Mouse (Mus musculus) layer of hippocampus, adult 2 months (tissue): ENCODE measurements around the gene Rilpl1. TPM values are rescaled to one million over a fixed set of nuclear protein-coding genes. Genes with fewer than 3 reads are reported as not detected.
"Not testable (repeated sequence)": the region's sequence is repeated elsewhere in the genome, so short reads cannot be mapped to it uniquely, and the experiment has no call there.

Source experiments
- DNase-seq, 2 experiments: peaks; one replicate each; pipeline ENCODE4 v3.0.0; 2022; ENCODE audit warnings: low spot score in 2 of 2
- H3K27ac ChIP-seq: fragments of 200-600 bp; 2 replicates; pipeline ENCODE4 v1.8.1; 2022
- H3K4me3 ChIP-seq: fragments of 200-600 bp; 2 replicates; pipeline ENCODE4 v1.8.1; 2022; ENCODE audit warnings: mild to moderate bottlenecking
- CTCF ChIP-seq: fragments of 200-600 bp; conservative IDR thresholded peaks from 2 replicates; pipeline ENCODE4 v1.8.1; 2022; ENCODE audit warnings: antibody characterized with exemption, mild to moderate bottlenecking, moderate library complexity
- long read RNA-seq, 2 experiments: library from polyadenylated mRNA; stranded (forward); transcript quantifications; one replicate each; pipeline ENCODE4 v2.0.0; 2021; ENCODE audit warnings: borderline mapping rate in 2 of 2
- total RNA-seq, 2 experiments: library from RNA; stranded (reverse); gene quantifications; 2 replicates each; pipeline ENCODE4 v1.2.3; 2021

Rilpl1 gene
- 10 to 100 TPM; 69.1 to 78.2 TPM for total RNA-seq
- long read RNA-seq, experiment 1, transcript Rilpl1-201 (7 exons, 2,249 nt) = major isoform, 71 of 87 reads
- long read RNA-seq, experiment 1, partial matches to known transcripts = 7 of 87 reads
- long read RNA-seq, experiment 1, other reads (novel, unspliced or antisense) = 9 of 87 reads
- long read RNA-seq, experiment 2, transcript Rilpl1-201 (7 exons, 2,249 nt) = major isoform, 86 of 102 reads
- long read RNA-seq, experiment 2, partial matches to known transcripts = 4 of 102 reads
- long read RNA-seq, experiment 2, other reads (novel, unspliced or antisense) = 11 of 102 reads

DNA sequence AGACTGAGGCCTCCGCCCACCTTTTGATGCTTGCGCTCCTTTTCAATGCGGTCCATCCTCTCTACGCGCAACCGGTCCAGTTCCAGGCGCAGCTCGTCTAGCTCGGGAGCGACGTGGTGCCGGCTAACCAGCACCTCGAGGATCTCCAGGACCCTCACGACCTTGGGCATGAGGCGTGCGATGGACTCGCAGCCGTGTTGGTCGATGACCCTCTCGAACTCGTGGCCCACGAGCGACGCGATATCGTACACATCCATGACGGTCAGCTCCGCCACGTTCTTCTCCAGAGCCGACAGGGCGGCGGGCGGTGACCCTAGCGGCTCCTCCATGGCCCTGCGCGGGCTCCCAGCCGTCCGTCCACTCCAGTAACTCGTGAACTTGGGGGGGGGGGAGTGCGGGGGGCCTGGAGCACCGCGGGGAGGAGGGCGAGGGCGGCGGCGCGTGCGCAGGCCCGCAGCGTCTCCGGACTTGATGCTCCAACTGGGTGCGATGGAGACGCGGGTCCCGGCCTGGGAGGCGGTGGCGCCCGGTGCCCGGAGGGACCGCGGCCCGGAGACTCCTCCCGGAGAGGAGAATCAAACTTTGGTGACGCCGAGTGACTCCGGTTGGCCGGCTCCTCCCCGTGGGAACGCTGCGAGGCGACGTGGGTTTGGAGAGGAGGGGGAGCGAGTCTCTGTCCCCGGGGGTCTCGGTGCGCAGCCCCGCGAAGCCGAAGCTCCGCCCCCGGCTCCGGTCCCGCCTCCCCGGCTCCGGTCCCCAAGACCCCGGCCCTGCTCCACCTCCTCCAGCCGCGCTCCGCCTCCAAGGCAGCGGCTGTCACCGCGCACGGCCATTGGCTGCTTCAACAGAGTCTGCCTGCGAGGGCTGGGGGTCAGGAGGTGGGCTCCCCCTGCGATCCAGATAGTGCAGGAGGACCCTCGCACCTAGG lies at the start of gene Rilpl1:
Gene Rilpl1, minus strand, starts transcription at position 737 of the 928 bp plus-strand sequence.
- no peak for TF ChIP-seq CTCF
- DNase-seq = peak; percentile 72 to 80
- peak within 1 kb of the TSS; percentile 96 for H3K27ac ChIP-seq
- H3K4me3 ChIP-seq = peak within 1 kb of the TSS; percentile 69

DNA sequence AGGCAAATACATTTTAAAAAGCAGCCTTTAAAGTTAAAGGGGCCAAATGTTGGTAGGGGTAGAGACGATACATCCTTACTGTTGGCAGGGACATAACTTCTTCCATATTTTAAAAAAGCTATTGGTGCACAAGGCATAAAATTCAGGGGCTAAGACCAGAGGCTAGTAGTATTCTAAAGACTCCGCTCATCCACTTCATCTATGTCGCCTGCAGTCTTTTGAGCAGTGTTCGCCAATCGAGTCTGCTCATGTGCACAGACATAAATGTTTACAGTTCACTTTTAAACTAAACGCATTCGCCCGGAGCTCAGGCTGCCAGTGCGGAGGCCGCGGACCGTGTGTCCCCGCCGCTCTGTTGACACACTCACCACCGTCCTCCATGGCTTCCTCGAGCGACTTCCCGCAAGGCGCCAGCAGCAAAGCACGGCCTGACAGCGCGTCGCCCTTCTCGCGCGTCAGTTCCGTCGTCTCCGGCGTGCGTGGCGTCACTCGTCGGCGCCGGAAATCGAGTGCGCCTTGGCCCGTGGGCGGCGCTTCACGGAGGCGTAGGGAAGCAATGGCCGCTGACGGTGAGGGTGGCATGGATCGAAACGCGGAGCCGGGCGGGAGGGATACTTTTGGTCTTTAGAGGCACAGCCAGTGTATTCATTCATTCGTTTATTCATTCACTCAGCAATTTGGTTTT lies 47.6 kb upstream of the Rilpl1 start, which contains the start of the genes Eif2b1 and Gtf2h3:
Gene Eif2b1, minus strand, starts transcription at position 499 of the 685 bp plus-strand sequence.
Gene Gtf2h3, plus strand, starts transcription at position 508 of the 685 bp plus-strand sequence.
- Histone ChIP-seq H3K4me3 (peak within 1 kb of the TSS; percentile 83), H3K27ac (peak within 1 kb of the TSS; percentile 90)
- peak; percentile 93 to 96 for DNase-seq
- no peak for TF ChIP-seq CTCF

DNA sequence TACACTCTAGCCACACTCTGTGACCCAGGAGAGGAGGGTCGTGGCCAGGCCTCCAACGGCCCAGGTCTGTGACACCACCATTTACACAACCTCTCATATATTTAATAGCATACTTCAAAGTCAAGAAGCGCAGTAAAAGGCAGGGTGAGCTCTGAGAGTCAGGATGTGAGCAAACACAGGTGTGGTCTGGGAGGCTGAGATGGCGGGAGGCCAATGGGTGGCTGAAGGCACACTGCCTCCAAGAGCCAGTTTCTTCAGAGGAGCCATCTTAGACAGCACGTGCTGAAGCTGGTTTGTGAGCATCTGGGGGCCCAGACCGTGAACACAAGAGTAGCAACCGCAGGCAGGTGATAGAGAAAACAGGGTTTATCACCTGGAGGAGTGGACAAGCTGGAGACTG lies 44.3 kb upstream of the Rilpl1 start:
- Histone ChIP-seq H3K4me3 (no peak overlapping the region), H3K27ac (no peak overlapping the region)
- DNase-seq = no peak
- TF ChIP-seq CTCF = no peak

DNA sequence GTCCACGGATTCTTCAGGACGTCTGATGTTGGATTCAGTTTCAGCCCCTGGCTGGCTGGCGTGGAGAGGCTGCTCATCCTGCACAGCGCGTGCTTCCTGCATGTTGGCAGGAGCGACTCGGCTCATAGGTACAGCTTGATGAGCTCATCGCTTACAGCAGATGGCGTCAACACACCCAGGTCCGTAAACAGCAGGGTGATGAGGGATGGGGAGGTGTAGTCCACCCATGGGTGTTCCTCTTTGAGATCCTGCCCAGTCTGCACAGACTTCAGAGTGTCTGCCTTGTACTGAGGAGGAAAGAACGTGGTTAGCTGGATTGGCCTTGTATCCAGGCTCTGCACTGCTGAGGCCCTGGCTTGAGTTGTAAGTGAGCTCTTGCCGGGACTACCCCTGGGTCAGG lies 39.9 kb upstream of the Rilpl1 start:
- Histone ChIP-seq H3K4me3 (no peak overlapping the region), H3K27ac (peak overlapping the region; percentile 75)
- peak; percentile 67 to 83 for DNase-seq
- TF ChIP-seq CTCF = no peak

DNA sequence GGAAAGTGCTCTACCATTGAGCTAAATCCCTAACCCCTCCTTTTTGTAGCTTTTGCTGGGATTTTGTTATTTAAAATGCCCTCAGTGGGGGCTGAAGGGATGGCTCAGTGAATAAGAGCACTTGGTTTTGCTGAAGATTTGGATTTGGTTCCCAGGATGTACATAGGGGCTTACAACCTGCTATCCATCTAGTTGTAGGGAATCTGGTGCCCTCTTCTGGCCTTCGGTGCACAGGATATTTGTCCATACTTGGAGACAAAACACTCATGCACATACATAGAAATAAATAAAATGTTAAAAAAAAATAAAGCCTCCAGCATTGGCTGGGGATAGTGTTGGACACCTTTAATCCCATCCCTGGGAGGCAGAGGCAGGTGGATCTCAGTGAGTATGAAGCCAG lies 24.0 kb upstream of the Rilpl1 start:
- no peak overlapping the region for H3K27ac ChIP-seq
- no peak for DNase-seq
- no peak overlapping the region for H3K4me3 ChIP-seq
- TF ChIP-seq CTCF = peak; percentile 71

DNA sequence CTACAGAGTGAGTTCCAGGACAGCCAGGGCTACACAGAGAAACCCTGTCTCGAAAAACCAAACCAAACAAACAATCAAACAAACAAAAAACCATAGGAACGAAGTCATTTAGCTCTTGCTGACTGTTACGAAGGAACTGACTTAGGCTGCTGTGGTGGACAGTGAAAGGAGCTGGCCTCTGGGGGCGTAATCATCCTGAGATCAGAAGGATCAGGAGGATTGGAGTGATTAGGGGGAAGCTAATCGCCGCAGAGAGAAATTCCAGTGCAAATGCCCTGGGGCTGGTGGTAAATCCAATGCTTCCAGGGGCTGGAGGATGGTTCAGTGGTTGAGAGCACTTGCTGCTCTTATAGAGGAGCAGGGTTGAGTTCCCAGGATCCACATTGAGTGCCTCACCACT lies 22.4 kb upstream of the Rilpl1 start:
- TF ChIP-seq CTCF = no peak
- Histone ChIP-seq H3K27ac (no peak overlapping the region), H3K4me3 (peak overlapping the region; percentile 87)
- DNase-seq = no peak

DNA sequence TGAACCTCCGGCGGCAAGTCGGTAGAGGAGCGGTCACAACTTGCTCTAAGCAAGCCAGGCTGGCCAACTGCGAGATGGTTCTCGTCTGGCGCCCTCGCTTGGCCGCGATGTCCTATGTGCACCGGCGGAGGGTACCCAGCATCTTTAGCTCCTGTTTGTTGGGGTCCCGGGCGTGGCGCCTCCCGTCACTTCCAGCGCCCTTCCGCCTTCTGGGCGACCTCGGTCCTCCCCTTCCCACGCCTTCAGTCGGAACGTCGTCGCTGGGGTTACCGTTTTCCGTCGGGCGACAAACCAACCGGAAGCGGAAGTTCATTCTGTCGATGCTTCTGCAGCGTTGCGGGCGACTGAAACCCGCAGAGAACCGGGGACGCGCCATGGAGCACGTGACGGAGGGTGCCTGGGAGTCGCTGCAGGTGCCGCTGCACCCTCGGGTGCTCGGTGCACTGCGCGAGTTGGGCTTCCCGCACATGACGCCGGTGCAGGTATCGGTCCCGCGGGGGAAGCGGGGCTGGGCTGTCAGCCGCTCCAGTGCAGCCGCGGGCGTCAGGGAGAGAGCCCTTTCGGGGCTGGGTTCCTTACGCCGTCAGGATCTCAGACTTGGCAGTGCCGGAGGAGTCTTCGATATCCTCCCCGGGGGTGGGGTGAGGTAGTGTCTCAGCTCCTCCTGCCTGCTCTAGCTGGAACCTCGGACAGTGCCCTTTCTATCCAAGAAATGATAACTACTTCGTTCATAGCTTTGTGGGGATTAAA lies 21.5 kb upstream of the Rilpl1 start, which contains the start of gene Ddx55:
Gene Ddx55, plus strand, starts transcription at position 307 of the 750 bp plus-strand sequence.
- TF ChIP-seq CTCF = peak; percentile 19; the same call in 1 of the 2 replicates
- Histone ChIP-seq H3K4me3 (peak within 1 kb of the TSS; percentile 87), H3K27ac (peak within 1 kb of the TSS; percentile 91)
- DNase-seq = peak; percentile 90 to 92

DNA sequence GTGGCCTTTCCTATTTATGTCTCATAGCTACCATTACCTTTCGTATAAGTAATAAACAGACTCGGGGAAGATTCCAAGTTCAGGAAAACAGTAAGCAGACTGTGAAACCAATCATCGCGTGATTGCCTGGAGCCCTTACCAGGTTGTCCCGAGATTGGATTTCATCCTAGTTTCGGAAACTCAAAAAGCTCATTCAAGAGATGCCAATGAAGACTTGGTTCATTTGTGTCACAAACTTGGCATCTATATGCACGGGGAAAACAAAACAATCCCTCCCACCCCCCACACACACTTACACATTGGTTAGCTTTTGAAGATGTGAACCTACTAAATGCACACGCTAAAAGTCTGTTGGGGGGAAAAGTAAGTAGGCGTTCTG lies 20.9 kb upstream of the Rilpl1 start:
- Histone ChIP-seq H3K27ac (peak overlapping the region; percentile 91), H3K4me3 (peak overlapping the region; percentile 87)
- DNase-seq = no peak
- TF ChIP-seq CTCF = no peak

DNA sequence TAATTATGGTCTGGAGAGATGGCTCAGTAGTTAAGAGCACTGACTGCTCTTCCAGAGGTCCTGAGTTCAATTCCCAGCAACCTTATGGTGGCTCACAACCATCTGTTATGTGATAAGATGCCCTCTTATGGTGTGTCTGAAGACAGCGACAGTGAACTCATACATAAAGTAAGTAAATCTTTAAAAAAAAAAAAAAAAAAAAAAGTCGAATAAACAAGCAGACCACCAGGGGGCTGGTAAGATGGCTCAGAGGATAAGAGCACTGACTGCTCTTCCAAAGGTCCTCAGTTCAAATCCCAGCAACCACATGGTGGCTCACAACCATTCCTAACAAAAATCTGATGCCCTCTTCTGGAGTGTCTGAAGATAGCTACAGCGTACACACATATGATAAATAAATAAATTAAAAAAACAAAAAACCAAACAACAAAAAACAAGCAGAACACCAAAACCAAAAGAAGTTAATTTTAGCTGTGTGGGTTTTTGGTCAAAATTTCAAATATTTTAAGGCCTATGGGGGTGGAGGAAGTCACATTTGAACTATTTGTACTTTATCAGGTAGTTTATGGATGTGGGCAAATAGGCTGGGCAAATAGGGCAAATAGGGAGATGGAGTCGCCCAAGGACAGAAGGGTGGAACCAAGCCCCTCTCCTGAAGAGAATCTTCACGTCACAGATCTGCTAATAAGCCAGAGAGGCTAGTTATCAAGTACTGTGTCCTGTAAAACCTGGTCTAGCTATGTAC lies 20.3 kb upstream of the Rilpl1 start:
- Histone ChIP-seq H3K27ac (peak overlapping the region; percentile 91; the same call in 1 of the 2 replicates), H3K4me3 (peak overlapping the region; percentile 87)
- TF ChIP-seq CTCF = peak; percentile 60
- not testable (repeated sequence) for DNase-seq

DNA sequence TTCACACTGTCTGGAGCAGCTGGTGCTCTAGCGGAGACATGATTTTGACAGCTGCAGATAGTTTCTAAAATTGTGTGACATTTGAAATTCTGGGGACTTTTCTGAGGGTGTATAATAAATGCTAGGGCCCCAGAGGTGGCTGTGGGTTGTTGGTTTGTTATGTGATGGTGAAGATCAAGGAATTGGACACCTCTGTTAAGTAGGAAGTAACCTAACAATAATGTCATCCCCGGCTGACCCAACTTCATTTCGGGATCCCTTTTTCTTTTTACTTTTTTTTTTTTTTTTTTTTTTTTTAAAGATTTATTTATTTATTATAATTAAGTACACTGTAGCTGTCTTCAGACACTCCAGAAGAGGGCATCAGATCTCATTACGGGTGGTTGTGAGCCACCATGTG lies 19.5 kb upstream of the Rilpl1 start:
- H3K27ac ChIP-seq, H3K4me3 ChIP-seq, DNase-seq: not testable (repeated sequence)

DNA sequence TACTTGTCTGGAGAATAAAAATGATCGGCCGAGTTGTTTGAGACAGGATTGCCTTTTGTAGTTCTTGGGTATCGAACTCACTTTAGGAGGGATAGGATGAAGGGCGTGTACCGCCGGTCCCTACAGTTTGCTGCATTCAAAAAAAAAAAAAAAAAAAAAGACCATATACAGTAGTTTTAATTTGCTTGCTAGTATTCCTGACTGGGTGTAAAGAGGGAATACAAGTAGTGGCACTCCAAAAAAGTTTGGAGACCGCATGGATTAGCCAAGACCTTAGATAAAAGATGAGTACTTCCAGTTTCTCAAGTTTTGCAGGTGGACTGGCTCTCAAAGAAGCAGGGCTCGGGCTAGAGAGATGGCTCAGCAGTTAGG lies 10.4 kb upstream of the Rilpl1 start:
- H3K27ac ChIP-seq = peak overlapping the region; percentile 75
- DNase-seq = no peak
- H3K4me3 ChIP-seq = peak overlapping the region; percentile 85
- TF ChIP-seq CTCF = no peak
